Mouse (Mus musculus) limb, embryonic 14.5 days (tissue): Measurements from ENCODE around the gene Dpysl5. TPM values are rescaled to one million over a fixed set of nuclear protein-coding genes. Genes with fewer than 3 reads are reported as not detected.
"Not testable (repeated sequence)": the region's sequence is repeated elsewhere in the genome, so short reads cannot be mapped to it uniquely, and the experiment has no call there.

Source experiments
- ATAC-seq: fragments of 200-750 bp; cut with Nextera tagmentation; 2 replicates; pipeline ENCODE4 v1.8.0; 2017; ENCODE audit warnings: low read depth, moderate number of reproducible peaks, moderate TSS enrichment; ENCODE audit not compliant: low FRiP score
- DNase-seq: peaks from one replicate; pipeline ENCODE4 v3.0.0-alpha.2; 2015; ENCODE audit warnings: low spot score
- H3K27ac ChIP-seq: fragments of 300-500 bp; sonication (generic); replicated peaks from 2 replicates; pipeline ENCODE4 v1.5.1; 2014; ENCODE audit warnings: low read depth, mild to moderate bottlenecking, low read length, moderate library complexity, mixed read lengths
- H3K27me3 ChIP-seq: fragments of 300-500 bp; sonication (generic); 2 replicates; pipeline ENCODE4 v1.6.1; 2014; ENCODE audit warnings: low read length, mixed read lengths; ENCODE audit not compliant: control insufficient read depth, insufficient read depth
- H3K36me3 ChIP-seq: fragments of 300-500 bp; sonication (generic); 2 replicates; pipeline ENCODE4 v1.6.1; 2014; ENCODE audit warnings: mild to moderate bottlenecking, low read length, moderate library complexity, mixed read lengths; ENCODE audit not compliant: control insufficient read depth, insufficient read depth
- H3K4me1 ChIP-seq: fragments of 300-500 bp; sonication (generic); 2 replicates; pipeline ENCODE4 v1.6.1; 2014; ENCODE audit warnings: antibody characterized with exemption, low read length, mixed read lengths; ENCODE audit not compliant: control insufficient read depth, insufficient read depth
- H3K4me2 ChIP-seq: fragments of 300-500 bp; sonication (generic); replicated peaks from 2 replicates; pipeline ENCODE4 v1.6.1; 2014; ENCODE audit warnings: low read depth, mild to moderate bottlenecking, low read length, moderate library complexity; ENCODE audit not compliant: severe bottlenecking
- H3K4me3 ChIP-seq: fragments of 300-500 bp; sonication (generic); replicated peaks from 2 replicates; pipeline ENCODE4 v1.5.1; 2014; ENCODE audit warnings: low read length
- H3K9ac ChIP-seq: fragments of 300-500 bp; sonication (generic); 2 replicates; pipeline ENCODE4 v1.6.1; 2014; ENCODE audit warnings: mild to moderate bottlenecking, low read depth, low read length, moderate library complexity; ENCODE audit not compliant: severe bottlenecking
- H3K9me3 ChIP-seq: fragments of 300-500 bp; sonication (generic); 2 replicates; pipeline ENCODE4 v1.6.1; 2016; ENCODE audit warnings: low read length; ENCODE audit not compliant: control insufficient read depth
- POLR2A ChIP-seq: fragments of 200-500 bp; IDR thresholded peaks from 2 replicates; pipeline ENCODE4 v1.8.0; 2012; ENCODE audit warnings: inconsistent platforms, mild to moderate bottlenecking, moderate library complexity, borderline replicate concordance; ENCODE audit not compliant: insufficient read depth, insufficient read length; ENCODE audit errors: extremely low read depth
- WGBS: fragments of 180-500 bp; shearing (Covaris S2); extraction: QIAGEN DNeasy Blood & Tissue Kit; methylation state at CpG from one replicate; pipeline ENCODE4 v1.1.7; 2014; 5-methylcytosine and 5-hydroxymethylcytosine counted together
- polyA plus RNA-seq, 2 experiments: library from polyadenylated mRNA; depleted of rRNA in 1 of 2; stranded (reverse) in 1 of 2; unstranded in 1 of 2; fragments of >200 nt; fragmentation: Nextera tagmentation in 1 of 2; extraction: Ambion mirVana in 1 of 2; gene quantifications; 2 replicates each; pipeline versions ENCODE4 v1.2.1 to v1.2.3; 2012 to 2014

Gene Dpysl5
- polyA plus RNA-seq, 2 experiments, result 4.6 to 9.2 TPM

DNA sequence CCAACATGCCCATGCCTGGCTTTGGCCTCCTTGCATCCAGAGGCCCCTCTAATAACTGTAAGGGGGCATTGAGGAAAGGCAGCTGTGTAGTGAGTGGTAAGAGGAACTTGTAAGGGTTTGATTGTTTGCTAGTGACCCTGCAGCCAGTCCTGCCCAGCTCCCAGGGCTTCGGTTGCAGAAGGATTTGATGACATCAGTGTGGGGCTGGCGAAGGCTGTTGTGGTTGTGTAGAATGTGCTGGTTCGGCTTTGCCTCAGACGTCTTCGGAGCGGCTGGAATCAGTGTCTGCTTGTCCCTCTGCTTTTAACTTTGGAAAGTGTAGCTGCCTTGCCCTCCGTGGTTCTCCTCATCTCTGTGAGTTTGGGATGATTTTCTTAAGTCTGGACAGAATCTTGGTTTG lies 34.6 kb upstream of the Dpysl5 start:
- no peak for ATAC-seq
- Histone ChIP-seq H3K36me3 (peaks cover 46% of the 10 kb centered on the region), H3K4me1 (no peaks in the 10 kb centered on the region), H3K9me3 (no peaks in the 10 kb centered on the region), H3K27ac (no peak overlapping the region), H3K9ac (no peak overlapping the region), H3K4me2 (no peak overlapping the region), H3K4me3 (no peak overlapping the region), H3K27me3 (no peaks in the 10 kb centered on the region)
- DNase-seq, result no peak
- WGBS, result 75% methylated on average over 7 of the region's 7 CpGs
- no peak for TF ChIP-seq POLR2A

DNA sequence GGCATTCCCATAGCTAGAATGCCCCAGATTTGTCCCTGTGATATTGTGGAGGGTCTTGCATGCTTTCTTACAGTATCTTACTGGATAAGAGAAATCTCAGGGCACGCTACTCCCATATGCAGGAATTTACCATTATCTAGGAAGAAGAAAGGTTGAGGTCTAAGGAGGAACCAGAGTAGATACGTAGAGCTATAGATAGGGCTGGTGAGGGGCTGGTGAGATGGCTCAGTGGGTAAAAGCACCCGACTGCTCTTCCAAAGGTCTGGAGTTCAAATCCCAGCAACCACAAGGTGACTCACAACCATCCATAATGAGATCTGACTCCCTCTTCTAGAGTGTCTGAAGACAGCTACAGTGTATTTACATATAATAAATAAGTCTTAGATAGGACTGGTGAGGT lies 33.3 kb upstream of the Dpysl5 start:
- not testable (repeated sequence) for H3K9me3 ChIP-seq, H3K27me3 ChIP-seq, H3K9ac ChIP-seq, H3K4me2 ChIP-seq, DNase-seq, ATAC-seq, H3K4me3 ChIP-seq, H3K27ac ChIP-seq, H3K4me1 ChIP-seq
- peaks cover 34% of the 10 kb centered on the region for H3K36me3 ChIP-seq
- WGBS, result 95% methylated on average over 3 of the region's 3 CpGs

DNA sequence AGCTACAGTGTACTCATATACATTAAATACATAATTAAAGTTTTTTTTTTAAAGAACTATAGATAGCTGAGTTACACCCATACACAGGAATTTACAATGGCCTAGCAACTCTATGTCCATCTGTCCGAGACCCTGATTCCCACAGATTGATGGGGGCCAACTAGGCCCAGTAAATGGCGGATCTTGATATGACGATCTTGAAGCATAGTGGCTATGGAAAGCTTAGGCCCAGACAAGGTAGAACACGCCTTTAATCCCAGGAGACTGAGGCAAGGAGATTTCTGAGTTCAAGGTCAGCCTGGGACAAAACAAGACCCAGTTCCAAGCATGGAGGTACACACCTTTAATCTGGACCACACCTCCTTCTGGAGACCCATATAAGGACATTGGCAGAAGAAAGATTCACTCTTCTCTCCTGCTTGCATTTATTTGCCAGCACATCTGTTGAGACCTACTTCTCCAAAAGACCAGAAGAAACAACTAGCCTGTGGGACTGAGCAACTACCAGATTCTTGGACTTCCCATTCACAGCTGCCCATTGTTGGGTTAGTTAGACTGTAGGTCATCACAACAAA lies 32.6 kb upstream of the Dpysl5 start:
- WGBS, result 95% methylated on average over 4 of the region's 4 CpGs
- TF ChIP-seq POLR2A, result no peak

DNA sequence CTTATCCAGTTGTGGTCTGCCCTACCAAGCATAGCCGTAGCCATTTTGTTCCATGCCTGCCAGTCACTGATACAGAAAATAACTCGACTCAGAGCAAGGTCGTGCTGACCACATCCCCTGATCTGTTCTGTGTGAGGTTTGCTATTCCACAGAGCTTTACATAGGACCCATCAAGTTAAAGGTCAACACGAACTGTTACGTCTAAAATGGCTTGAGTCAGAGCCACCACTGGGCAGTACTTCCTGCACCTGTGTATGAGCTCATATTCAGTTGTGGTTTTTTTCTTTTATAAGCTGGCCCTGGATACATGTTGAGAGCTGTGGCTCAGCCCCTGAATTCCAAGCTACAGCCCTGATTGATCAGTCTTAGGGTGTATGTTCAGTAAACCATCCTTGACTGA lies 31.8 kb upstream of the Dpysl5 start:
- WGBS, result 80% methylated on average over 5 of the region's 5 CpGs
- Histone ChIP-seq H3K9me3 (no peaks in the 10 kb centered on the region), H3K9ac (no peak overlapping the region), H3K4me3 (no peak overlapping the region), H3K27ac (no peak overlapping the region), H3K4me1 (no peaks in the 10 kb centered on the region), H3K36me3 (peaks cover 20% of the 10 kb centered on the region), H3K4me2 (no peak overlapping the region), H3K27me3 (no peaks in the 10 kb centered on the region)
- no peak for DNase-seq
- TF ChIP-seq POLR2A, result no peak
- ATAC-seq, result no peak

More for the DNA sequence above, 32.6 kb upstream of the Dpysl5 start:
- Histone ChIP-seq H3K4me1 (no peaks in the 10 kb centered on the region), H3K36me3 (peaks cover 27% of the 10 kb centered on the region), H3K27me3 (no peaks in the 10 kb centered on the region), H3K4me2 (no peak overlapping the region), H3K9ac (no peak overlapping the region), H3K4me3 (no peak overlapping the region), H3K27ac (no peak overlapping the region), H3K9me3 (no peaks in the 10 kb centered on the region)
- DNase-seq, result no peak
- no peak for ATAC-seq

DNA sequence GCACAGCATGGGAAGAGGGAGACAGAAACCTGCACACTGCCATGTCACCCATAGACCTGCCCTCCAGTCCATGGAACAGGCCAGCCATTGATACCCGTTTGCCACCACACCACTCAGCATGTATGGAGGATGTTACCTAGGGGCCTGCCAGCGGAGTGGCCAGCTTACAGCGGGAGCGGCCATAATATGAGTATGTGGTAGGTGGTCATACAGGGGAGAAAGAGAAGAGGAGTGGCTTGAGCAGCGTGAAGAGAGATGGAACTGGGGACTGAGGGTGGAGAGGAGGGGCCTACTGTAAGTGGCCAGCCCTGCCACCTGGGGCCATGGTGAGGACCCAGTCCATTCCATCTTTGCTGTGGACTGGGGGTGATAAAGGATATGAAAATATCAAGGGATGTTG lies 29.4 kb upstream of the Dpysl5 start:
- H3K36me3 ChIP-seq, result no peaks in the 10 kb centered on the region; the same call in 1 of the 2 replicates
- no peak overlapping the region for H3K4me2 ChIP-seq
- H3K4me1 ChIP-seq, result no peaks in the 10 kb centered on the region
- TF ChIP-seq POLR2A, result no peak
- no peak overlapping the region for H3K27ac ChIP-seq
- H3K9me3 ChIP-seq, result no peaks in the 10 kb centered on the region
- WGBS, result 83% methylated on average over 5 of the region's 5 CpGs
- no peaks in the 10 kb centered on the region for H3K27me3 ChIP-seq
- DNase-seq (no peak), ATAC-seq (no peak)
- H3K4me3 ChIP-seq, result no peak overlapping the region
- H3K9ac ChIP-seq, result no peak overlapping the region
